Mouse (Mus musculus) embryonic facial prominence, embryonic 12.5 days (tissue): ENCODE measurements around the gene Slc7a15. TPM values are rescaled to one million over a fixed set of nuclear protein-coding genes. Genes with fewer than 3 reads are reported as not detected.
"Not testable (repeated sequence)": the region's sequence is repeated elsewhere in the genome, so short reads cannot be mapped to it uniquely, and the experiment has no call there.

Source experiments
- ATAC-seq: fragments of 200-750 bp; cut with Nextera tagmentation; 2 replicates; pipeline ENCODE4 v1.8.0; 2017; ENCODE audit not compliant: insufficient number of reproducible peaks, insufficient read depth, low FRiP score, low TSS enrichment
- H3K27ac ChIP-seq: fragments of 300-500 bp; sonication (generic); 2 replicates; pipeline ENCODE4 v1.5.1; 2016; ENCODE audit warnings: mild to moderate bottlenecking
- H3K27me3 ChIP-seq: fragments of 300-500 bp; sonication (generic); 2 replicates; pipeline ENCODE4 v1.6.1; 2016; ENCODE audit warnings: mild to moderate bottlenecking, moderate library complexity
- H3K36me3 ChIP-seq: fragments of 300-500 bp; sonication (generic); 2 replicates; pipeline ENCODE4 v1.6.1; 2016; ENCODE audit warnings: mild to moderate bottlenecking
- H3K4me1 ChIP-seq: fragments of 300-500 bp; sonication (generic); 2 replicates; pipeline ENCODE4 v1.6.1; 2016
- H3K4me2 ChIP-seq: fragments of 300-500 bp; sonication (generic); replicated peaks from 2 replicates; pipeline ENCODE4 v1.6.1; 2016; ENCODE audit warnings: mild to moderate bottlenecking, moderate library complexity
- H3K4me3 ChIP-seq: fragments of 300-500 bp; sonication (generic); 2 replicates; pipeline ENCODE4 v1.5.1; 2016; ENCODE audit warnings: mild to moderate bottlenecking
- H3K9ac ChIP-seq: fragments of 300-500 bp; sonication (generic); 2 replicates; pipeline ENCODE4 v1.6.1; 2016; ENCODE audit warnings: mild to moderate bottlenecking, moderate library complexity
- H3K9me3 ChIP-seq: fragments of 300-500 bp; sonication (generic); 2 replicates; pipeline ENCODE4 v1.6.1; 2016; ENCODE audit warnings: mild to moderate bottlenecking, moderate library complexity
- WGBS: fragments of 180-500 bp; shearing (Covaris S2); methylation state at CpG from one replicate; pipeline ENCODE4 v1.1.7; 2016; 5-methylcytosine and 5-hydroxymethylcytosine counted together
- polyA plus RNA-seq: library from polyadenylated mRNA; unstranded; fragments of >200 nt; fragmentation: Nextera tagmentation; extraction: Ambion mirVana; gene quantifications from 2 replicates; pipeline ENCODE4 v1.2.1, GENCODE M21; 2016

Gene Slc7a15
- polyA plus RNA-seq = not detected in 2 replicates

- WGBS = 98% methylated on average over 7 of the region's 7 CpGs
Observed at GRCm38 (mm10) chr12:8598966-8599365, at the start of gene Slc7a15. TSS of gene Slc7a15 (minus strand) at chr12:8599066.

GRCm38 (mm10) chr12:8648211-8648610 is 49.3 kb upstream of the Slc7a15 start:
- not testable (repeated sequence) for H3K9me3 ChIP-seq, H3K36me3 ChIP-seq, H3K9ac ChIP-seq, H3K4me3 ChIP-seq, H3K27ac ChIP-seq, ATAC-seq, H3K27me3 ChIP-seq, H3K4me2 ChIP-seq, H3K4me1 ChIP-seq
- WGBS = 70% methylated on average over 8 of the region's 8 CpGs

More at GRCm38 (mm10) chr12:8598966-8599365, at the start of gene Slc7a15:
- not testable (repeated sequence) for H3K4me1 ChIP-seq, H3K27ac ChIP-seq, H3K4me2 ChIP-seq, H3K36me3 ChIP-seq, H3K4me3 ChIP-seq, H3K9ac ChIP-seq, H3K9me3 ChIP-seq, H3K27me3 ChIP-seq, ATAC-seq

DNA sequence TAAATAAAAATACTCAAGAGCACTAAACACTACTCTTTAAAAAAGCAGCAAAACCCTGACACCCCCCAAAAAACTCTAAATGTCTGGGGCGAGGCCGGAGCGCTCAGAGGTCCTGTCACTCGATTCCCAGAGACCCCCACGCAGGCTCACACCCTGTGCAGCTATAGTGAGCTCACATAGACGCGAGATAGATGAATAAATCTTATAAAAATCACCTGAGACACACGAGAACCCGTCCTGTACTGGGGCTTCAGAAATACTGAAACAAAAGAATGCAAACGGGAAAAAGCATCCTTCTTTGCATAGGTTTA is 42.5 kb upstream of the Slc7a15 start:
- no peaks in the 10 kb centered on the region for H3K27me3 ChIP-seq
- ATAC-seq = peak; percentile 68
- peak overlapping the region; percentile 70 for H3K4me3 ChIP-seq
- WGBS = 7% methylated on average over 10 of the region's 10 CpGs
- peak overlapping the region; percentile 53 for H3K4me2 ChIP-seq
- H3K27ac ChIP-seq = 0 out of 2 replicates have a peak overlapping the region, but pooled peaks have one; percentile 95
- peak overlapping the region; percentile 79 for H3K9ac ChIP-seq
- H3K36me3 ChIP-seq = no peaks in the 10 kb centered on the region
- H3K4me1 ChIP-seq = no peaks in the 10 kb centered on the region
- H3K9me3 ChIP-seq = no peaks in the 10 kb centered on the region

DNA sequence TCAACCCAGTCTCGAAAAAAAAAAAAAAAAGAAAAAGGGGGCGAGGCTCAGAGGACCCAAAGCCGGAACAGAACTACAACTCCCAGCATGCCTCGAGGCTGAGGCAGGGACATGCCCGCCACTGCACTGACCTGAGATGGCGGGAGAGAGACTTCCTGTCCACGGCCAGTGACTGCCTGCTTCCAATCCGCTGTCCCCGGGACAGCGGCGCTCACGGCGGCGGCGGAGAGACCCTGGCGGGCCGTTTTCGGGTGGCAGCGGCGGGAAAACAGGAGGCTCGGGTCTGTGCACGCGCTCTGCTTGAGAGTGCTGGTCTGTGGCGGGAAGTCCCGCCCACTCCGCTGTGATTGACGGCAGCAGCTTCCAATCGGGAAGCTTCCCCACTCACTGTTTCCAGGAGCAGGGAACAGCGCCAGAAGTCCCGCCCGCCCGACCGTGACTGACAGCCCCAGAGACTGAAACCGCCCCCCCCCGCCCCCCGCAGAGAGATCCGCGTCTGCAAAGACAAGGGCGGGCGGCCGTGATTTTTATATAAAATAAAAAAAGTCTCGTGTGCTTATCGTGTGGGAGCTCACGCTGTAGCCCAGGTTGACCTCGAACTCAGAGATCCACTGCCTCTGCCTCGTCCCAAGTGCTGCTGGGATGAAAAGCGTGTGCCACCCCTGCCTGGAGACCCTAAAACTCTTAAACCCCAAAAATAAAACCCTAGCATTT is 42.0 kb upstream of the Slc7a15 start:
- ATAC-seq = peak; percentile 98
- Histone ChIP-seq H3K9me3 (no peaks in the 10 kb centered on the region), H3K4me3 (peak overlapping the region; percentile 70), H3K4me2 (peak overlapping the region; percentile 53), H3K27me3 (no peaks in the 10 kb centered on the region), H3K36me3 (no peaks in the 10 kb centered on the region), H3K27ac (peak overlapping the region; percentile 95), H3K9ac (peak overlapping the region; percentile 79), H3K4me1 (no peaks in the 10 kb centered on the region)
- WGBS = under 1% methylated on average over 47 of the region's 47 CpGs

DNA sequence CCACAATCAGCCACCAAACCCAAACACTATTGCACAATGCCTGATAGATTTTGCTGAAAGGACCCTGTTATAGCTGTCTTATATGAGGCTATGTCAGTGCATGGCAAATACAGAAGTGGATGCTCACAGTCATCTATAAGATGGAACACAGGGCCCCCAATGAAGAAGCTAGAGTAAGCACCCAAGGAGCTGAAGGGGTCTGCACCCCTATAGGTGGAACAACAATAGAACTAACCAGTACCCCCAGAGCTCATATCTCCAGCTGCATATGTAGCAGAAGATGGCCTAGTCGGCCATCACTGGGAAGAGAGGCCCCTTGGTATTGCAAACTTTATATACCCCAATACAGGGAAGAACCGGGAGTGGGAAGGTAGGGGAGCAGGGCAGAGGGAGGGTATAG is 41.3 kb upstream of the Slc7a15 start:
- Histone ChIP-seq H3K9ac (0 out of 2 replicates have a peak overlapping the region, but pooled peaks have one; percentile 20), H3K4me3 (peak overlapping the region; percentile 70), H3K4me2 (peak overlapping the region; percentile 57)
- 6% methylated on average over 2 of the region's 2 CpGs for WGBS
- not testable (repeated sequence) for ATAC-seq, H3K36me3 ChIP-seq, H3K27ac ChIP-seq, H3K27me3 ChIP-seq, H3K4me1 ChIP-seq, H3K9me3 ChIP-seq

- H3K4me2 ChIP-seq, H3K27me3 ChIP-seq, H3K4me1 ChIP-seq, ATAC-seq, H3K27ac ChIP-seq, H3K4me3 ChIP-seq, H3K9ac ChIP-seq, H3K9me3 ChIP-seq, H3K36me3 ChIP-seq: not testable (repeated sequence)
- 72% methylated on average over 10 of the region's 10 CpGs for WGBS
Observed at GRCm38 (mm10) chr12:8638411-8639087, 39.7 kb upstream of the Slc7a15 start.

DNA sequence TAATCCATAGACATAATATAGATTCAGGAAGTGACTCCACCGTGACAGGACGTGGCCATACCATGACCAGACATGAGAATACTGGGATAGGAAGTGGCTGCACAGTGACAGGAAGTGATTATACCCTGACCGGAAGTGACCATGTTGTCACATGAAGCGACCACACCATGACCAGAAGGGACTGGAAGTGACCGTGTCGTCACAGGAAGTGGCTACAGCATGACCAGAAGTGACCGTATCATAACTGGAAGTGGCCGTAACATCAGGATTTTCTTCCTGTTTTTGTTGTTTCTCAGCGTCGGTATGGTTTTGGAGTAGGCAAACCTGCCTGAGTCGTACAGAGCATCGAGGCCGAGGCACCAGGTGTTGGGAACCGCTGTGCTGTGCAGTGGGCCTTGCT is 38.1 kb upstream of the Slc7a15 start:
- Histone ChIP-seq H3K4me2 (no peak overlapping the region), H3K4me1 (no peaks in the 10 kb centered on the region), H3K27ac (no peak overlapping the region), H3K4me3 (no peak overlapping the region), H3K27me3 (no peaks in the 10 kb centered on the region), H3K9ac (no peak overlapping the region), H3K9me3 (no peaks in the 10 kb centered on the region), H3K36me3 (no peaks in the 10 kb centered on the region)
- no peak for ATAC-seq
- WGBS = 91% methylated on average over 14 of the region's 14 CpGs

DNA sequence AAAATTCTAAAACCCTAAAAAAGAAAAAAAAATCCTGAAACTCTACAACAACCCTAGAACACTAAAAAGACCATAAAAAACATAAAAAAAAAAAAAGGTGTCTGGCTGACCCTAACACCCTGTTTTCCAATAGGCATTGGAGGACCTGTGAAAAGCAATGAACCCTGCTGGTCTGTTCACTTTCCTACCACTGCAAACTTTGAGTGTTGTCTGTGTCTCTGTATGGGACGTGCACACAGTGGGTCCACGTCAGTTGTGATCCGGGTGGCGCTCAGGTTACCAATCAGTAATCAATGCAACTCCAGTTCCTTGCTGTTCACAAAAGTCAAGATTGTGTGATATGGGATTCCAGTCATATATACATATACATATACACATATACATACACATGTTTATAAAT is 36.7 kb upstream of the Slc7a15 start:
- no peak overlapping the region for H3K27ac ChIP-seq
- no peak overlapping the region for H3K9ac ChIP-seq
- no peaks in the 10 kb centered on the region for H3K36me3 ChIP-seq
- H3K4me2 ChIP-seq = no peak overlapping the region
- no peaks in the 10 kb centered on the region for H3K4me1 ChIP-seq
- H3K4me3 ChIP-seq = no peak overlapping the region
- no peaks in the 10 kb centered on the region for H3K9me3 ChIP-seq
- WGBS = 97% methylated on average over 4 of the region's 4 CpGs
- ATAC-seq = no peak
- no peaks in the 10 kb centered on the region for H3K27me3 ChIP-seq

DNA sequence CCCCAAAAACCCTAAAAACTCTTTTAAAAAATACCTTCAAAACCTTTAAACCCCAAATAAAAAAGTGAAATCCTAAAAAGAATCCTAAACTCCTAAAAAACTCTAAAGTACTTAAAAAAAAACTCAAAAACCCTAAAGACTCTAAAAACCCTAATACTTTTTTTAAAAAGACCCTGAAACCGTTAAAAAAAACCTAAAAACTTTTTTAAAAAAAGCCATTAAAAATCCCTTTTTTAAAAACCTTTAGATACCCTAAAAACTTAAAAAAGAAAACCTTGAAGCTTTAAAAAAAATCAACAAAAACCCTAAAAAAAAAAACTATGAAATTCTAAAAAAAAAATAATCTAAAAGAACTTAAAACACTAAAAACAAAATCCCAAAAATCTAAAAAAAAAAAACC is 35.4 kb upstream of the Slc7a15 start:
- H3K9me3 ChIP-seq = no peaks in the 10 kb centered on the region
- H3K9ac ChIP-seq = no peak overlapping the region; the same call in 1 of the 2 replicates
- H3K4me2 ChIP-seq = no peak overlapping the region
- H3K36me3 ChIP-seq = no peaks in the 10 kb centered on the region
- H3K4me1 ChIP-seq = no peaks in the 10 kb centered on the region
- no peaks in the 10 kb centered on the region for H3K27me3 ChIP-seq
- no peak for ATAC-seq
- 86% methylated on average over 1 of the region's 1 CpGs for WGBS
- H3K4me3 ChIP-seq = no peak overlapping the region
- no peak overlapping the region for H3K27ac ChIP-seq

DNA sequence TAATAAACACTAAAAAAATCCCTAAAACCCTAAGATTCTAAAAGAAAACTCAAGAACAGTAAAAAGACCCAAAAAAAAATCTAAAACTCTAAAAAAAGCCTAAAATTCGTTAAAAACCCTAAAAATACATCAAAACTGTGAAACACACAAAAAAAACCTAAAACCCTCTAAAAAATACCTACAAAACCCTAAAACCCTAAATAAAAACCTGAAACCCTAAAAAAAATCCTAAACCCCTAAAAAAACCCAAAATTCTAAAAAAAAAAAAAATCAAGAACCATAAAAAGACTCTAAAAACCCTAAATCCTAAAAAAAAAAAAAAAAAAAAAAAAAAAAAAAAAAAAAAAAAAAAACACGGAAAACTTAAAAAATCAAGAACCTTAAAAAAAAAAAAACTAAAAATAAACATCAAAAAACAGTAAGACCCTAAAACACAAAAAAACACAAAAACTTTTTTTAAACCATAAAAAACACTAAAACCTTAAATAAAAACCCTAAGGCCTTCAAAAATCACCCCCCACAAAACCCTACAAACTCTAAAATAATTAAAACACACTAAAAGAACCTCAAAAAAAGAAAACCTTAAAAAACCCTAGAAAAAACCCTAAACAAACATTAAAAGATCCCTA is 34.0 kb upstream of the Slc7a15 start:
- ATAC-seq = no peak
- H3K27me3 ChIP-seq = no peaks in the 10 kb centered on the region
- WGBS = 90% methylated on average over 2 of the region's 2 CpGs
- no peak overlapping the region for H3K9ac ChIP-seq
- H3K4me2 ChIP-seq = no peak overlapping the region
- no peaks in the 10 kb centered on the region for H3K36me3 ChIP-seq
- H3K27ac ChIP-seq = no peak overlapping the region
- H3K9me3 ChIP-seq = no peaks in the 10 kb centered on the region
- no peaks in the 10 kb centered on the region for H3K4me1 ChIP-seq
- H3K4me3 ChIP-seq = no peak overlapping the region

- Histone ChIP-seq H3K9me3 (no peaks in the 10 kb centered on the region), H3K36me3 (no peaks in the 10 kb centered on the region)
- 98% methylated on average over 1 of the region's 1 CpGs for WGBS
Observed at GRCm38 (mm10) chr12:8631691-8632090, 32.8 kb upstream of the Slc7a15 start.

GRCm38 (mm10) chr12:8629537-8629936 is 30.7 kb upstream of the Slc7a15 start:
- 97% methylated on average over 6 of the region's 6 CpGs for WGBS
- ATAC-seq = no peak
- no peak overlapping the region for H3K27ac ChIP-seq
- H3K9ac ChIP-seq = no peak overlapping the region
- H3K36me3 ChIP-seq = no peaks in the 10 kb centered on the region
- no peak overlapping the region for H3K4me2 ChIP-seq
- H3K4me3 ChIP-seq = no peak overlapping the region
- no peaks in the 10 kb centered on the region for H3K4me1 ChIP-seq
- H3K9me3 ChIP-seq = no peaks in the 10 kb centered on the region
- H3K27me3 ChIP-seq = no peaks in the 10 kb centered on the region

More at GRCm38 (mm10) chr12:8631691-8632090, 32.8 kb upstream of the Slc7a15 start:
- H3K9ac ChIP-seq = no peak overlapping the region
- no peak for ATAC-seq
- no peak overlapping the region for H3K27ac ChIP-seq
- no peak overlapping the region for H3K4me2 ChIP-seq
- no peaks in the 10 kb centered on the region for H3K4me1 ChIP-seq
- no peaks in the 10 kb centered on the region for H3K27me3 ChIP-seq
- no peak overlapping the region for H3K4me3 ChIP-seq
